Mouse (Mus musculus): ENCODE data around the gene Ugt1a10. TPM values are rescaled to one million over a fixed set of nuclear protein-coding genes. Genes with fewer than 3 reads are reported as not detected.

Gene Ugt1a10
- polyA plus RNA-seq, 1 experiment from 2014 or later: not detected

- peak; percentile 31; the same call in 1 of the 2 replicates for ATAC-seq (ENCODE audit: low FRiP score, low read depth)
- WGBS: 69% methylated on average over 8 of the region's 8 CpGs
- H3K4me1 ChIP-seq (replicated peaks): no peaks in the 10 kb centered on the region
- H3K36me3 ChIP-seq: no peaks in the 10 kb centered on the region
- no peak within 1 kb of the TSS for H3K9ac ChIP-seq
- H3K4me3 ChIP-seq: no peak within 1 kb of the TSS
- H3K4me2 ChIP-seq: no peak within 1 kb of the TSS
- no peaks in the 10 kb centered on the region for H3K27me3 ChIP-seq
- H3K9me3 ChIP-seq: peaks cover 52% of the 10 kb centered on the region
- no peak within 1 kb of the TSS for H3K27ac ChIP-seq (replicated peaks)
These were observed 156.6 kb downstream of the Ugt1a10 start, which contains the start of gene Ugt1a1 for GRCm38 (mm10) chr1:88211812-88212211. Ugt1a1 (plus strand) TSS chr1:88211959.

- no peak overlapping the region for H3K4me3 ChIP-seq
- H3K4me1 ChIP-seq (replicated peaks): no peaks in the 10 kb centered on the region
- H3K9ac ChIP-seq: no peak overlapping the region
- no peaks in the 10 kb centered on the region for H3K27me3 ChIP-seq
- no peak overlapping the region for H3K4me2 ChIP-seq
- H3K27ac ChIP-seq (replicated peaks): no peak overlapping the region
- no peaks in the 10 kb centered on the region for H3K36me3 ChIP-seq
- 63% methylated on average over 8 of the region's 8 CpGs for WGBS
- H3K9me3 ChIP-seq: peaks cover 59% of the 10 kb centered on the region
- ATAC-seq (ENCODE audit: low FRiP score, low read depth): 0 out of 2 replicates have a peak, but pooled peaks have one; percentile 12
These were observed 157.3 kb downstream of the Ugt1a10 start for GRCm38 (mm10) chr1:88212341-88213045.

GRCm38 (mm10) chr1:88213061-88213460 lies 157.9 kb downstream of the Ugt1a10 start:
- Histone ChIP-seq H3K4me2 (no peak overlapping the region), H3K9me3 (peaks cover 62% of the 10 kb centered on the region), H3K27me3 (no peaks in the 10 kb centered on the region), H3K36me3 (no peaks in the 10 kb centered on the region), H3K4me3 (no peak overlapping the region), H3K9ac (no peak overlapping the region), H3K4me1 (replicated peaks) (no peaks in the 10 kb centered on the region), H3K27ac (replicated peaks) (no peak overlapping the region)
- no peak for ATAC-seq (ENCODE audit: low FRiP score, low read depth)
- WGBS: 73% methylated on average over 1 of the region's 1 CpGs

- Histone ChIP-seq H3K9me3 (peaks cover 62% of the 10 kb centered on the region), H3K36me3 (no peaks in the 10 kb centered on the region), H3K4me2 (no peak overlapping the region), H3K27ac (replicated peaks) (no peak overlapping the region), H3K4me3 (no peak overlapping the region), H3K4me1 (replicated peaks) (no peaks in the 10 kb centered on the region), H3K27me3 (no peaks in the 10 kb centered on the region), H3K9ac (no peak overlapping the region)
- no peak for ATAC-seq (ENCODE audit: low FRiP score, low read depth)
- WGBS: 85% methylated on average over 2 of the region's 2 CpGs
These were observed 158.7 kb downstream of the Ugt1a10 start for GRCm38 (mm10) chr1:88213766-88214461.

- no peak overlapping the region for H3K27ac ChIP-seq (replicated peaks)
- no peak for ATAC-seq (ENCODE audit: low FRiP score, low read depth)
- H3K4me1 ChIP-seq (replicated peaks): no peaks in the 10 kb centered on the region
- no peaks in the 10 kb centered on the region for H3K36me3 ChIP-seq
- no peak overlapping the region for H3K9ac ChIP-seq
- no peak overlapping the region for H3K4me2 ChIP-seq
- peaks cover 62% of the 10 kb centered on the region for H3K9me3 ChIP-seq
- no peak overlapping the region for H3K4me3 ChIP-seq
- 87% methylated on average over 2 of the region's 2 CpGs for WGBS
- H3K27me3 ChIP-seq: no peaks in the 10 kb centered on the region
These were observed 159.3 kb downstream of the Ugt1a10 start for GRCm38 (mm10) chr1:88214462-88214952.

GRCm38 (mm10) chr1:88215466-88216380 lies 160.5 kb downstream of the Ugt1a10 start:
- Histone ChIP-seq H3K4me1 (replicated peaks) (no peaks in the 10 kb centered on the region), H3K9me3 (peaks cover 62% of the 10 kb centered on the region), H3K4me2 (no peak overlapping the region), H3K9ac (no peak overlapping the region), H3K4me3 (no peak overlapping the region), H3K27ac (replicated peaks) (no peak overlapping the region), H3K36me3 (no peaks in the 10 kb centered on the region), H3K27me3 (no peaks in the 10 kb centered on the region)
- ATAC-seq (ENCODE audit: low FRiP score, low read depth): no peak
- WGBS: 73% methylated on average over 10 of the region's 10 CpGs

- no peak overlapping the region for H3K4me3 ChIP-seq
- 60% methylated on average over 2 of the region's 2 CpGs for WGBS
- H3K27ac ChIP-seq (replicated peaks): no peak overlapping the region
- H3K9ac ChIP-seq: no peak overlapping the region
- H3K4me1 ChIP-seq (replicated peaks): no peaks in the 10 kb centered on the region
- no peak for ATAC-seq (ENCODE audit: low FRiP score, low read depth)
- H3K36me3 ChIP-seq: no peaks in the 10 kb centered on the region
- H3K4me2 ChIP-seq: no peak overlapping the region
- H3K27me3 ChIP-seq: no peaks in the 10 kb centered on the region
- H3K9me3 ChIP-seq: peaks cover 58% of the 10 kb centered on the region
These were observed 161.4 kb downstream of the Ugt1a10 start for GRCm38 (mm10) chr1:88216551-88216950.

- no peak overlapping the region for H3K4me3 ChIP-seq
- no peaks in the 10 kb centered on the region for H3K27me3 ChIP-seq
- WGBS: 61% methylated on average over 2 of the region's 2 CpGs
- no peaks in the 10 kb centered on the region for H3K4me1 ChIP-seq (replicated peaks)
- H3K36me3 ChIP-seq: no peaks in the 10 kb centered on the region
- no peak overlapping the region for H3K27ac ChIP-seq (replicated peaks)
- no peak for ATAC-seq (ENCODE audit: low FRiP score, low read depth)
- H3K4me2 ChIP-seq: no peak overlapping the region
- no peak overlapping the region for H3K9ac ChIP-seq
- H3K9me3 ChIP-seq: peaks cover 55% of the 10 kb centered on the region
These were observed 162.0 kb downstream of the Ugt1a10 start for GRCm38 (mm10) chr1:88217144-88217543.

- Histone ChIP-seq H3K4me3 (no peak overlapping the region), H3K9ac (no peak overlapping the region), H3K27me3 (no peaks in the 10 kb centered on the region), H3K27ac (replicated peaks) (no peak overlapping the region), H3K4me1 (replicated peaks) (no peaks in the 10 kb centered on the region), H3K4me2 (no peak overlapping the region), H3K9me3 (peaks cover 53% of the 10 kb centered on the region), H3K36me3 (no peaks in the 10 kb centered on the region)
- WGBS: 37% methylated on average over 3 of the region's 3 CpGs
- ATAC-seq (ENCODE audit: low FRiP score, low read depth): no peak
These were observed 162.4 kb downstream of the Ugt1a10 start for GRCm38 (mm10) chr1:88217576-88217975.

GRCm38 (mm10) chr1:88218051-88218450 lies 162.9 kb downstream of the Ugt1a10 start:
- Histone ChIP-seq H3K4me2 (no peak overlapping the region), H3K9ac (no peak overlapping the region), H3K27ac (replicated peaks) (no peak overlapping the region), H3K36me3 (no peaks in the 10 kb centered on the region), H3K4me3 (no peak overlapping the region), H3K4me1 (replicated peaks) (no peaks in the 10 kb centered on the region), H3K27me3 (no peaks in the 10 kb centered on the region), H3K9me3 (peaks cover 48% of the 10 kb centered on the region)
- WGBS: 76% methylated on average over 9 of the region's 9 CpGs
- no peak for ATAC-seq (ENCODE audit: low FRiP score, low read depth)

GRCm38 (mm10) chr1:88218591-88218990 lies 163.4 kb downstream of the Ugt1a10 start:
- H3K4me2 ChIP-seq: no peak overlapping the region
- H3K9me3 ChIP-seq: peaks cover 43% of the 10 kb centered on the region
- H3K9ac ChIP-seq: no peak overlapping the region
- no peaks in the 10 kb centered on the region for H3K36me3 ChIP-seq
- no peak overlapping the region for H3K27ac ChIP-seq (replicated peaks)
- H3K4me3 ChIP-seq: no peak overlapping the region
- no peaks in the 10 kb centered on the region for H3K4me1 ChIP-seq (replicated peaks)
- ATAC-seq (ENCODE audit: low FRiP score, low read depth): no peak
- WGBS: 51% methylated on average over 4 of the region's 4 CpGs
- no peaks in the 10 kb centered on the region for H3K27me3 ChIP-seq
